Mouse (Mus musculus) liver, embryonic 15.5 days (tissue): ENCODE results near the gene Hspa4. TPM values are rescaled to one million over a fixed set of nuclear protein-coding genes. Genes with fewer than 3 reads are reported as not detected.
"Not testable (repeated sequence)": the region's sequence is repeated elsewhere in the genome, so short reads cannot be mapped to it uniquely, and the experiment has no call there.

Experiments
- ATAC-seq: fragments of 200-750 bp; cut with Nextera tagmentation; 2 replicates; pipeline ENCODE4 v1.8.0; 2017; ENCODE audit warnings: moderate number of reproducible peaks, mild to moderate bottlenecking, moderate library complexity; ENCODE audit not compliant: insufficient read depth
- H3K27ac ChIP-seq: fragments of 300-500 bp; sonication (generic); replicated peaks from 2 replicates; pipeline ENCODE4 v1.5.1; 2015; ENCODE audit warnings: mild to moderate bottlenecking, inconsistent platforms
- H3K27me3 ChIP-seq: fragments of 300-500 bp; sonication (generic); 2 replicates; pipeline ENCODE4 v1.6.1; 2015; ENCODE audit warnings: mild to moderate bottlenecking, inconsistent platforms
- H3K36me3 ChIP-seq: fragments of 300-500 bp; sonication (generic); replicated peaks from 2 replicates; pipeline ENCODE4 v1.6.1; 2015; ENCODE audit warnings: moderate library complexity, mild to moderate bottlenecking, inconsistent platforms
- H3K4me1 ChIP-seq: fragments of 300-500 bp; sonication (generic); replicated peaks from 2 replicates; pipeline ENCODE4 v1.6.1; 2015; ENCODE audit warnings: inconsistent platforms
- H3K4me2 ChIP-seq: fragments of 300-500 bp; sonication (generic); 2 replicates; pipeline ENCODE4 v1.6.1; 2015; ENCODE audit warnings: moderate library complexity, mild to moderate bottlenecking, inconsistent platforms
- H3K4me3 ChIP-seq: fragments of 300-500 bp; sonication (generic); replicated peaks from 2 replicates; pipeline ENCODE4 v1.5.1; 2015; ENCODE audit warnings: mild to moderate bottlenecking, inconsistent platforms
- H3K9ac ChIP-seq: fragments of 300-500 bp; sonication (generic); 2 replicates; pipeline ENCODE4 v1.6.1; 2015; ENCODE audit warnings: moderate library complexity, mild to moderate bottlenecking, inconsistent platforms
- H3K9me3 ChIP-seq: fragments of 300-500 bp; sonication (generic); replicated peaks from 2 replicates; pipeline ENCODE4 v1.6.1; 2016; ENCODE audit warnings: inconsistent platforms
- WGBS: fragments of 180-500 bp; shearing (Covaris S2); methylation state at CpG from one replicate; pipeline ENCODE4 v1.1.7; 2015; ENCODE audit warnings: mixed read lengths; ENCODE audit not compliant: insufficient replicate concordance; 5-methylcytosine and 5-hydroxymethylcytosine counted together
- polyA plus RNA-seq: library from polyadenylated mRNA; unstranded; fragments of >200 nt; fragmentation: Nextera tagmentation; extraction: Ambion mirVana; gene quantifications from 2 replicates; pipeline ENCODE4 v1.2.1, GENCODE M21; 2015

The Hspa4 gene
- polyA plus RNA-seq, 1 experiment from 2014 or later = 41.7 TPM

- no peak overlapping the region for H3K27ac ChIP-seq
- no peak for ATAC-seq
- H3K4me1 ChIP-seq = peaks cover 13% of the 10 kb centered on the region
- H3K4me2 ChIP-seq = no peak overlapping the region
- WGBS = 42% methylated on average over 7 of the region's 7 CpGs
- no peak overlapping the region for H3K9ac ChIP-seq
- peaks cover 56% of the 10 kb centered on the region for H3K36me3 ChIP-seq
- H3K9me3 ChIP-seq = no peaks in the 10 kb centered on the region
- no peak overlapping the region for H3K4me3 ChIP-seq
- no peaks in the 10 kb centered on the region for H3K27me3 ChIP-seq
Observed at GRCm38 (mm10) chr11:53330325-53330724, 30.1 kb upstream of the Hspa4 start.

- ATAC-seq = peak; percentile 87
- peaks cover 22% of the 10 kb centered on the region for H3K4me1 ChIP-seq
- peak within 1 kb of the TSS; percentile 90 for H3K4me3 ChIP-seq
- peak within 1 kb of the TSS; percentile 89 for H3K4me2 ChIP-seq
- peaks cover 23% of the 10 kb centered on the region for H3K36me3 ChIP-seq
- no peaks in the 10 kb centered on the region for H3K27me3 ChIP-seq
- WGBS = under 1% methylated on average over 21 of the region's 21 CpGs
- peak within 1 kb of the TSS; percentile 39; the same call in 1 of the 2 replicates for H3K27ac ChIP-seq
- peak within 1 kb of the TSS; percentile 75 for H3K9ac ChIP-seq
- H3K9me3 ChIP-seq = no peaks in the 10 kb centered on the region
Observed at GRCm38 (mm10) chr11:53324512-53324968, 24.3 kb upstream of the Hspa4 start, which contains the start of gene Zcchc10. Gene Zcchc10, plus strand, starts transcription at chr11:53324679.

GRCm38 (mm10) chr11:53319867-53320266, 19.6 kb upstream of the Hspa4 start:
- H3K27ac ChIP-seq, H3K9ac ChIP-seq, H3K36me3 ChIP-seq, H3K4me2 ChIP-seq, ATAC-seq, H3K4me1 ChIP-seq, H3K4me3 ChIP-seq, H3K9me3 ChIP-seq, H3K27me3 ChIP-seq: not testable (repeated sequence)
- 77% methylated on average over 13 of the region's 13 CpGs for WGBS

GRCm38 (mm10) chr11:53318568-53318967, 18.3 kb upstream of the Hspa4 start:
- H3K9ac ChIP-seq, H3K4me1 ChIP-seq, H3K27ac ChIP-seq, H3K36me3 ChIP-seq, H3K27me3 ChIP-seq, ATAC-seq, H3K4me2 ChIP-seq, H3K9me3 ChIP-seq, H3K4me3 ChIP-seq: not testable (repeated sequence)
- WGBS = 82% methylated on average over 3 of the region's 3 CpGs

- Histone ChIP-seq H3K27me3 (no peaks in the 10 kb centered on the region), H3K4me2 (no peak overlapping the region), H3K9ac (no peak overlapping the region), H3K4me1 (0 out of 2 replicates have a peak, but pooled peaks cover 4% of the 10 kb centered on the region), H3K36me3 (no peaks in the 10 kb centered on the region), H3K4me3 (no peak overlapping the region), H3K27ac (no peak overlapping the region), H3K9me3 (no peaks in the 10 kb centered on the region)
- ATAC-seq = no peak
- 71% methylated on average over 7 of the region's 7 CpGs for WGBS
Observed at GRCm38 (mm10) chr11:53318041-53318440, 17.8 kb upstream of the Hspa4 start.

- no peak for ATAC-seq
- no peaks in the 10 kb centered on the region for H3K9me3 ChIP-seq
- no peaks in the 10 kb centered on the region for H3K36me3 ChIP-seq
- no peak overlapping the region for H3K9ac ChIP-seq
- 35% methylated on average over 6 of the region's 6 CpGs for WGBS
- no peak overlapping the region for H3K4me2 ChIP-seq
- 0 out of 2 replicates have a peak, but pooled peaks cover 4% of the 10 kb centered on the region for H3K4me1 ChIP-seq
- no peak overlapping the region for H3K27ac ChIP-seq
- H3K27me3 ChIP-seq = no peaks in the 10 kb centered on the region
- H3K4me3 ChIP-seq = no peak overlapping the region
Observed at GRCm38 (mm10) chr11:53316996-53317395, 16.7 kb upstream of the Hspa4 start.

- ATAC-seq = 0 out of 2 replicates have a peak, but pooled peaks have one; percentile 12
- H3K27ac ChIP-seq = no peak overlapping the region
- WGBS = 7% methylated on average over 1 of the region's 1 CpGs
Observed at GRCm38 (mm10) chr11:53314770-53315173, 14.5 kb upstream of the Hspa4 start.

GRCm38 (mm10) chr11:53312823-53313222, 12.6 kb upstream of the Hspa4 start:
- H3K36me3 ChIP-seq, H3K4me2 ChIP-seq, ATAC-seq, H3K27ac ChIP-seq, H3K9ac ChIP-seq, H3K27me3 ChIP-seq, H3K9me3 ChIP-seq, H3K4me3 ChIP-seq: not testable (repeated sequence)
- peaks cover 15% of the 10 kb centered on the region; the same call in 1 of the 2 replicates for H3K4me1 ChIP-seq
- WGBS = 31% methylated on average over 1 of the region's 1 CpGs

More at GRCm38 (mm10) chr11:53314770-53315173, 14.5 kb upstream of the Hspa4 start:
- Histone ChIP-seq H3K36me3 (no peaks in the 10 kb centered on the region), H3K4me3 (no peak overlapping the region), H3K9me3 (no peaks in the 10 kb centered on the region), H3K4me2 (no peak overlapping the region), H3K9ac (no peak overlapping the region), H3K27me3 (no peaks in the 10 kb centered on the region), H3K4me1 (0 out of 2 replicates have a peak, but pooled peaks cover 4% of the 10 kb centered on the region)

GRCm38 (mm10) chr11:53311385-53311784, 11.1 kb upstream of the Hspa4 start:
- H3K4me1 ChIP-seq = peaks cover 18% of the 10 kb centered on the region; the same call in 1 of the 2 replicates
- H3K36me3 ChIP-seq = no peaks in the 10 kb centered on the region
- no peaks in the 10 kb centered on the region for H3K9me3 ChIP-seq
- no peak overlapping the region for H3K4me3 ChIP-seq
- H3K27me3 ChIP-seq = no peaks in the 10 kb centered on the region; the same call in 1 of the 2 replicates
- WGBS = 56% methylated on average over 1 of the region's 1 CpGs
- ATAC-seq = no peak
- H3K27ac ChIP-seq = no peak overlapping the region
- H3K9ac ChIP-seq = no peak overlapping the region
- no peak overlapping the region for H3K4me2 ChIP-seq

GRCm38 (mm10) chr11:53308884-53309310, 8.6 kb upstream of the Hspa4 start:
- Histone ChIP-seq H3K36me3 (no peaks in the 10 kb centered on the region), H3K4me3 (no peak overlapping the region), H3K4me1 (peaks cover 14% of the 10 kb centered on the region; the same call in 1 of the 2 replicates), H3K4me2 (no peak overlapping the region), H3K9me3 (no peaks in the 10 kb centered on the region), H3K27ac (peak overlapping the region; percentile 48), H3K9ac (no peak overlapping the region), H3K27me3 (no peaks in the 10 kb centered on the region; the same call in 1 of the 2 replicates)
- peak; percentile 31; the same call in 1 of the 2 replicates for ATAC-seq
- 40% methylated on average over 2 of the region's 2 CpGs for WGBS

GRCm38 (mm10) chr11:53308251-53308864, 8.1 kb upstream of the Hspa4 start:
- Histone ChIP-seq H3K36me3 (no peaks in the 10 kb centered on the region), H3K9me3 (no peaks in the 10 kb centered on the region), H3K4me1 (peaks cover 14% of the 10 kb centered on the region; the same call in 1 of the 2 replicates), H3K27ac (peak overlapping the region; percentile 48), H3K9ac (no peak overlapping the region), H3K27me3 (no peaks in the 10 kb centered on the region; the same call in 1 of the 2 replicates), H3K4me3 (no peak overlapping the region), H3K4me2 (no peak overlapping the region)
- ATAC-seq = no peak
